9 mouse cellular contexts compared by ENCODE assay signal in genomic region chr14:27948391-27948790, GRCm38 (mm10).
DNase-seq lines count a peak whose midpoint lies in the region; ATAC-seq lines count a peak whose summit lies in the region.
"Had no signal": no experiment of that assay in that cellular context is flagged by ENCODE, and none has a peak within 500 bp of the region (broad histone marks: within the 10 kb centered on the region; RNA-seq: fewer than 3 reads in every experiment).

No protein-coding gene starts in this region.

- no peak overlapping the region for H3K4me2 ChIP-seq in liver, embryonic 12.5 days
- no peak overlapping the region for H3K4me2 ChIP-seq in heart, embryonic 12.5 days

- no peaks in the 10 kb centered on the region for H3K9me3 ChIP-seq in liver, embryonic 12.5 days (replicated peaks)
- H3K9me3 ChIP-seq in heart, embryonic 12.5 days (replicated peaks) = no peaks in the 10 kb centered on the region

- H3K27ac ChIP-seq in liver, embryonic 12.5 days = no peak overlapping the region
- no peak overlapping the region for H3K27ac ChIP-seq in heart, embryonic 12.5 days (ENCODE audit: poor library complexity, severe bottlenecking)

- no peaks in the 10 kb centered on the region for H3K4me1 ChIP-seq in liver, embryonic 12.5 days
- peaks cover 5% of the 10 kb centered on the region for H3K4me1 ChIP-seq in heart, embryonic 12.5 days (replicated peaks)

- H3K27me3 ChIP-seq in liver, embryonic 12.5 days (replicated peaks) = no peaks in the 10 kb centered on the region
- no peaks in the 10 kb centered on the region for H3K27me3 ChIP-seq in heart, embryonic 12.5 days (replicated peaks)

- ATAC-seq in liver, embryonic 12.5 days = no peak
- ATAC-seq in megakaryocyte progenitor cell, adult 5-6 weeks (replicated peaks; ENCODE audit: poor library complexity) = peak; percentile 55; the same call in 1 of the 2 replicates
- ATAC-seq in heart, embryonic 12.5 days (ENCODE audit: insufficient number of reproducible peaks, low FRiP score) = no peak

- H3K36me3 ChIP-seq in liver, embryonic 12.5 days = no peaks in the 10 kb centered on the region
- no peaks in the 10 kb centered on the region for H3K36me3 ChIP-seq in heart, embryonic 12.5 days
- H3K36me3 ChIP-seq: G1E had no signal

- no peak overlapping the region for H3K4me3 ChIP-seq in liver, embryonic 12.5 days
- H3K4me3 ChIP-seq in heart, embryonic 12.5 days = no peak overlapping the region

- 54% methylated on average over 8 of the region's 8 CpGs for WGBS in liver, embryonic 12.5 days (ENCODE audit: insufficient replicate concordance)
- 59% methylated on average over 8 of the region's 8 CpGs for WGBS in heart, embryonic 12.5 days

- H3K9ac ChIP-seq in liver, embryonic 12.5 days = no peak overlapping the region
- no peak overlapping the region for H3K9ac ChIP-seq in heart, embryonic 12.5 days

- DNase-seq in embryo, embryonic 10 days (ENCODE audit: low spot score) = peak; percentile 41
- no peak for DNase-seq in embryo, embryonic 9.5 days (ENCODE audit: extremely low spot score)
- DNase-seq in liver = peak; percentile 5
- peak; percentile 63 for DNase-seq in embryo, embryonic 10.5 days (ENCODE audit: low spot score)
- DNase-seq in T-cell, adult 2 months (ENCODE audit: low spot score) = no peak

Comparison
In these comparisons a context has a peak if more than half of its experiments do, and no peak if none do; other contexts are left out.
1. DNase-seq: peak in embryo, embryonic 10 days (single experiment), liver (single experiment) and embryo, embryonic 10.5 days (single experiment); none in embryo, embryonic 9.5 days (single experiment) and T-cell, adult 2 months (single experiment).